Mouse (Mus musculus) erythroblast, adult 5-6 weeks (primary cell): ENCODE measurements around the gene Bnipl. TPM values are rescaled to one million over a fixed set of nuclear protein-coding genes. Genes with fewer than 3 reads are reported as not detected.

Experiments used
- ATAC-seq: replicated peaks from 2 replicates; pipeline ENCODE4 v1.8.0; 2016; ENCODE audit warnings: moderate number of reproducible peaks, mild to moderate bottlenecking, moderate TSS enrichment, inconsistent platforms; ENCODE audit not compliant: poor library complexity, low FRiP score, severe bottlenecking
- total RNA-seq, 2 experiments: library from RNA; stranded (forward) in 1 of 2; stranded (reverse) in 1 of 2; fragments of 150-400 nt in 1 of 2; fragments of 200-764, 138-1000 nt in 1 of 2; gene quantifications; 2 replicates each; pipeline versions ENCODE4 v1.2.3 to v1.2.4; 2015 to 2017; ENCODE audit warnings: low replicate concordance in 2 of 2

Bnipl gene
- total RNA-seq (2015; ENCODE audit: low replicate concordance) (not detected in 2 replicates), total RNA-seq (2017; ENCODE audit: low replicate concordance) (0.68 TPM in 1 of 2 replicates, not detected in the other)

DNA sequence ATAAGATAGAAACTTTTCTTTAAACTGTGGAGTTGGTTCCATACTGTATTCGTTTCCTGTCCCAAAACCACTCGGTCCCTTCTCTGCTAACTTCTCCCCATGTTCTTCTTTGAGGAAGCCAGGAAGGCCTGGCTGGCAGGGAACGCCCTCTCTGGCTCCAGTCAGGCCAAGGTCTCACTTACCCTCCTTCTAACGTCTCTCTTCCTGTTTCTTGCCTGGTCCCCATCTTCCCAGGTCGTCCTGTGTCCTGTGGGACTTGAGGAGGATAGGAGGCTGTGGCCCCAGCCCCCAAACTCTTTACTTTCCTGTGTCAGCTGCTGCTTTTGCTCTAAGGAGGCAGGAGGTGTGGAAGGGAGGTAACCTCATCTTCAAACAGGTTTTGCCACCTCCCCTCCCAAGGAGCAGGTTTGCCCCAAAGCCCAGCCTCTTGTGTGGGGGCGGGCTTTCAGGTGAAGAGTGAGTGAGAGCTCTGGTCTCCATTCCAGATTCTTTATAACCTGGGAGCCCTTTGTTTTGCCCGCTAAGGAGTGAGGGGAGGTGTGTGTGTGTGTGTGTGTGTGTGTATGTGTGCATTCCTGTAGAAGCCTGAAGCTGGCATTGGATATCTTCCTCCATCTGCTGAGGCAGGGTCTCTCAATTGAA is at the start of gene Bnipl:
Gene Bnipl, minus strand, starts transcription at position 411 of the 642 bp plus-strand sequence.
- ATAC-seq = no peak

DNA sequence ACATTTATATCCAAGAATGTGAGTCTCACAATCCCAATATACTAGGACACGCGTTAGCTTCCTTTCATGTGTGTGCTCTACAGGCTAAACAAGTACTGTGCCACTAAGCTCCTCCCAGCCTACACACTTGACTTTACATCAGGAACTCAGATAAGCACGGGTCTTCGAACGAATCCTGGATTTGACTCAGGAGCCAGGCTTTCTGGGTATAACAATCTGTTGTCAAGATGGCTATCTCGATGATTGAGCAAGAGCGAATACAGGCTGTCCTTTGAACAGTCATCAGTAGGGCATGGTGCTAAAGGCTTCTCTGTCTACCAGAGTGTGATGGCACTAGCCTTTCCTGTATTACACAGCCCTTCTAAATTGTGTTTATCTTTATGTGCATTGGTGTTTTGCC is 47.0 kb upstream of the Bnipl start:
- ATAC-seq = no peak

DNA sequence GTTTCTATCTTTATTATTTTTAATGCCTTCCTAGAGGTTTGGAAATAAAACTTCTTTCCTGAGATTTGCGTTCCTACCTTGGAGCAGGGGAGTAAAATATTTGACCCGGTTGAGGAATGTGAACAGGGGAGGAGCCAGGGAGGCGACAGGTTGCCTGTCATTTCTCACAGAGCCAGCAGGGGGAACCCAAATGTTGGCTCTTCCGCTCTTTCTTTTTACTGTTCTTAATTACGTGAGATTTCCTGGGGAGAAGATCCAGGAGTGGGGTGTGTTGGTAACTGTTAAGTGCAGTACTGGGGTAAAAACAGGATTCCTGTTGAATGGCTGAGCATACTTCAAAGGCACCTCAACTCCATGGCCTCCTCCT is 45.1 kb upstream of the Bnipl start:
- peak; percentile 87 for ATAC-seq

DNA sequence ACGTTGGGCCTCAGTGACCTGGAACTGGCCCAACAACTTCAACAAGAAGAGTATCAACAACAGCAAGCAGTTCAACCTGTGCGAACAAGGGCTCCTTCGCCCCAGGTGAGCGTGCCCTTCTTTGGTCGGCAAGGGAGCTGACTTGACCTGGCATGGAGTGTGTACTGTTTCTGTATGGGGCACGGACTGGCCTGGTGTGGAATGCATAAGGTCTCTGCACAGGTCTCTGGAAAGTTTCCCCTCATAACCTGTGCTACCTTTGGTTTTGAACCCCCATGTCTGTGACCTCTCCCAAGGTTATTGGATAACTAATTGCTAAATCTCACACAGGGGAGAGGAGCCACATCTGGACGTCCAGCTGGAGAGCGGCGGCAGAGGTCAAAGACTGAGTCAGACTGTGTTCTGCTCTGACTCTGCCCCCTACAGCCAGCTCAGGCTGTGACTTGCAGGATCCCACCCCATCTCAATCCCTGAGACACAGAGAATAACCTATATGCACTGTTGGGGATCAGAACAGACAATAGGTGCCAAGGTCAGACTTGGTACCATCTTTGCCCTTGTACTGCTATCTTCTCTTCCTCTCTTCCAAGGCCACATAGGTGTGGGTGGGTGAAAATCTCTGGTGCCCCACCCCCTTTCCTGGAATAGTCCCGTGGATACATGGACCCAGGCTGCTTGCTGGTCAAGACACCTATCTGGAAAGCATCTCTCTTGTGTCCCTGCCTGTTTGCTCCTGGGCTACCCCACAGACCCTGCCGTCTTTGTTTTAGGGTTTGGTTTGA is 44.5 kb upstream of the Bnipl start:
- no peak for ATAC-seq

DNA sequence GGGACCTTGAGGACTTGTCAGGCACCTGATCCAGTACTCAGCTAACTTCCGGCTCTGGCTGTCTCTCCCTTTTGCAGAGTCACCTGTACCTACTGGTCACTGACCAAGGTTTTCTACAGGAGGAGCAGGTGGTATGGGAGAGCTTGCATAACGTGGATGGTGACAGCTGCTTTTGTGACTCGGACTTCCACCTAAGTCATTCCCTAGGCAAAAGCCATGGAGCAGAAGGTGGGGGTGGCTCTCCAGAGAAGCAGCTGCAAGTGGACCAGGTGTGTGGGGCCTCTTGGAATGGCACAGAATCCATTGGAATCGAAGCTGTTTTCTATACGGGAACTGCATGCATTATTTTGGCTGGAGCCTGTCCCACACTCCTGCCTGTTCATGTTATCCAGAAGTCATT is 43.7 kb upstream of the Bnipl start:
- ATAC-seq = no peak

DNA sequence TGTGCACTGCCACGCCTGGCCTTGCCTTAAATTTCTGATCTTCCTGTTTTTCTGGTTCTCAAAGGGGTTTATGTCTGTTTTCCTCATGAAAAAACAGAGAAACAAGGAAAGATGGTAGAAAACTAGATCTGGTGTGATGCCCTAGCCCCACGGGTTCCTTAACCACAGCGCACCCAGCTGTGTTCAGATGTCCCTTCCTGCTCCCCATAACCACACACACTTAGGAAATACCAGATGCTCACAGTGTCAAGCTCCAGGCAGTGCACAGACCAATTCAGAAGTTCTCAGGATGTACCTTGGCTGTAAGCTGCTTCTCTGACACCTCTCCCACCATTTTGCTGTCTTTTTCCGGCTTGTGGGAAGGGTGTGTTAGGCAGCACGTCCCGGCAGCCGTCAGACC is 43.3 kb upstream of the Bnipl start:
- no peak for ATAC-seq

DNA sequence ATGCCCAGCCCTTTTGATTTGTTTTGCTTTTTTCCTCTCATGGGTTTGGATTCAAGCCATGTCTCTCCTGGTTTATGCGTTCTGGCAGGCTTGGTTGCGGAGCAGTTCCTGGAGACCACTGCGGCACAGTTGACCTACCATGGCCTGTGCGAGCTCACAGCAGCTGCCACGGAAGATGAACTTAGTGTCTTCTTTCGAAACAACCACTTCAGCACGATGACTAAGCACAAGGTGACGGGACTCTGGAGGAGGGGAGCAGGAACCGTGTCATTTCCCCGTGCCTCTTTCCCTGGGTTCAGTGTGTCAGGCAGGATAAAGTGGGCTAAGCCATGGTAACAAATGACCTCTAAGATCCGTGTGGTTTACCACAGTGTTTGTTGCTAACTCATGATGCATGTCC is 42.5 kb upstream of the Bnipl start:
- no peak for ATAC-seq

DNA sequence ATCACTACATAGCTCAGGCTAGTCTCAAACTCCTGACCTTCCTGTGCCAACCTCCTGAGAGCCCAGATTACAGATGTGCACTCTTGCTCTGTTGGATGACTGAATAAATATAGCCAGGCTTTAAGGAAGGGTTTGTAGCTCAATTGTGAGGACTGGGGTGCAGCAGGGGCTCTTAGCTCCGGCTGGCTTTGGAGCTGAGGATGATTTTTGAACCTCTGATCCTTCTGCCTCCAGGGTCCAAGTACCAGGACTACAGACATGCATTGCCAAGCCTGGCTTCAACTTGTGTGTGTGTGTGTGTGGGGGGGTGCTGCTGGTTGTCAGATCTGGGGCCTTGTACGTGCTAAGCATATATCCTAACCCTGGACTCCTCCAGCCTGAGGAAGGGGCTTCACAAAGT is 41.9 kb upstream of the Bnipl start:
- ATAC-seq = no peak

DNA sequence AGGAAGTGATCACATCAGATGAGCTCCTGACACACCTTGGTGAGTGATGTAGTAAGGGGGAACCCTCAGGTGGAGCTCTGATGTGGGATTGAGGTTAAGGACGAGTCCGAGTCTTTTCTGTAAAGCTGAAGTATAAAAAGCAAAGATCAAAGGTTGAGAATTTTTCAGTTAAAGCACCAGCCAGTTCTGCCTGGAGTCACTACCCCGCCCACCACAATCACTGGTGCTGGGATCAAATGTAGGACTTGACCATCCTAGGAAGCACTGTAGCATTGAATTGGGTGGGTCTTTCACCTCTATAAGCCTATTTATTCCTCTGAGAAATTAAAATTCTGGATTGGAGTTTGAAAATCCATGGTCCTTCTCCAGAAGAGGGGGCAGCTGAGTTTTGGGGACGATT is 40.0 kb upstream of the Bnipl start:
- no peak for ATAC-seq

DNA sequence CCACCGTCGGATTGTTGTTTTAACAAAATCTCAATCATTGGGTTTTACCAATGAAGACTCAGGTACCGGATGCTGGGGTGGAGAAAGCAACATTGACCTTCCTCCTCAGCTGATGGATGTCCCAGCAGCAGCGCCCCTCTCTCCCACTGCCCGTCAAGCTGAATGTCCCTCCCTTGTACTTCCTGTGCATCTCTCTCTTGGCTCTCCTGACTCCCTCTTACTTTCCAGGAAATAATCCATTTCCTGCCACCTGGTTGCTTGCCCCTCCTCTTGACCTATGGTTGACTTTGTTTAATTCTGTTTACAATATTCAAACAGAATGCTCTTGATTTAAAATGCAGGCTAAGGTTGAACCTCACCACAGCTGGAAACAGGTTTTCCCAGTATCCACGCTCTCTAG is 39.2 kb upstream of the Bnipl start:
- ATAC-seq = no peak

DNA sequence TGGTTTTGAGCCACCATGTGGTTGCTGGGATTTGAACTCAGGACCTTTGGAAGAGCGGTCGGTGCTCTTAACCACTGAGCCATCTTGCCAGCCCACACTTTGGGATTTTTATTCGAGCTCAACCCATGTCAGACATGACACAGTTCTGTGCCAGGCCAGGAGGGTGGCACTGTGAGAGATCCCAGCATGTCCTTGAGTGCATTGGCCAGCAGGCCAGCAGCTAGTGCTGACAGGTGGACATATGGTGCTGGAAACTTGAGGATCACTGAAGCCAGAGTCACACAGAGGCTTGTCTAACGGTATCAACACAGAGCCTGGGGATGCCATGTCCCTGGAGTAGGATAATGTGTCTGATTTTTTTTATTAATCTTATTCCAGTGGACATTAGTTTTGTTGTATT is 38.4 kb upstream of the Bnipl start:
- ATAC-seq = no peak

DNA sequence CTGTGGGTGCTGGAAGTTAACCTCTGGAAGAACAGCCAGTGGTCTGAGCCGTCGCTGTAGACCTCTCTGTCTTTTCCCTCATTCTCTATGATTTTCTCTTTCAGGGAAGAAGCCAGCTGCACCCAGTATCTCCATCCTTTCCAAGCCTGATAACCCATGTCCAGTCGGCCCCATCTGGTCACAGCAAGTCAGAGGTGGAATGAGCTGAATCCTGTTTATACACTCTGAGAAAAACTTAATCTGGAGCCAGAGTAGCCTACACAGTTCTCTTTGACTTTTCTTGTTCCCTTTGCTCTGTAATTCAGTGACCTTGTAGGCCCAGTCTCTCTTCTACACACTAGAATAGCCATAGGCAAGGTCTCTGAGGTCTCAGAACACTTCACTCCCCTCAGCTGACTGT is 36.5 kb upstream of the Bnipl start:
- ATAC-seq = no peak

DNA sequence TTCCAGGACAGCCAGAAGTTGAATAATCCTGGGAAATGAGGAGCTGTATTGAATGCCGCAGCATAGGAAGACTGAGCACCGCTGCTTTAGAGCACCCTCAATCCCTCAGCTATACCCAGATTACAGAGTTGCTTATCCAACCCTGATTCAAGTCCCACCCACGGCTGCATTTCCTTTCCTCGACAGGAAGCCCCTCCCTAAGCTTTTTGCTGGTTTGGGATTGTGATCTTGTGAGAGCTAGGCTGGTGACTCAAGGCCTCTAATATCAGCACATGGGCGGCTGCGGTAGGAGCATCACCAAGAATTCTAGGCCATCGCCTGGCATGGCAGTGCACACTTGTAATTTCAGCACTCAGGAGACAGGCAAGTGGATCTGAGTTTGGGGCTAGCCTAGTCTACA is 35.5 kb upstream of the Bnipl start:
- no peak for ATAC-seq

DNA sequence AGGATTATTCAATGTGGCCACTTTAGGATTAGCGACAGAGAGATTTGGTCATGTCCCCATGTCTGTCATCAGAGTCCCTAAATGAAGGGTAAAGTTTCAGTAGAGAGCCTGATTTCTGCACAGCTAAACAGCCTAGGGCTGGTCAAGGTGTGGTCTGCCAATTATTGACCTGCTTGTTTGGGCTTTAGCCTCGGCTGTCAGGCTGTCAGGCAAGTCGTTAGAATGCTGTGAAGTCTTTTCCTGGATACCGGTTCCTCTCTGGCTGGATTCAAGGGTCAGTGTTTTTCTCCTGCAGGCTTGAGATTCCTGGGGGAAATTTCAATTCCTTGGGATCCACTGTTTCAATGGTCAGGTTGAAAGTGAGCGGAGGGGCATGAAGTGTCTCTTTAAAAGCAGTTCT is 35.0 kb upstream of the Bnipl start:
- ATAC-seq = no peak

DNA sequence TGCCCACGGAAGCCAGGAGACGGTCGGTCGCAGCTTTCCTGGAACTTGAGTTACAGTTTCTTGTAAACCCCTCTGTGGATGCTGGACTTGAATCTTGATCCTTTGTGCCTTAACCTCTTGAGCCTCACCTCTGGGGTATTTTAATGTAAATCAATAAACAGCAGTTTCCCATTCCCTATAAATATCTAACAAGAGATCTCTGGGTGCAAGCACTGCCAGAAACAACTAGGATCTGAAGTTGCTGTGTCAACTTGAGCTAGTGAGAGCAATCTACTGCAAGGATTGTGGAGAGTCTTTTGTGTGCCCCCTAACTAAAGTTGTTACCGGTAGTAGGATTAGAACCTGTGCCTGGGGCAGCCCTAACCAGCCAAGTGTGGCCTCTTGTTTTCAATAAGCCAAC is 34.4 kb upstream of the Bnipl start:
- ATAC-seq = no peak

DNA sequence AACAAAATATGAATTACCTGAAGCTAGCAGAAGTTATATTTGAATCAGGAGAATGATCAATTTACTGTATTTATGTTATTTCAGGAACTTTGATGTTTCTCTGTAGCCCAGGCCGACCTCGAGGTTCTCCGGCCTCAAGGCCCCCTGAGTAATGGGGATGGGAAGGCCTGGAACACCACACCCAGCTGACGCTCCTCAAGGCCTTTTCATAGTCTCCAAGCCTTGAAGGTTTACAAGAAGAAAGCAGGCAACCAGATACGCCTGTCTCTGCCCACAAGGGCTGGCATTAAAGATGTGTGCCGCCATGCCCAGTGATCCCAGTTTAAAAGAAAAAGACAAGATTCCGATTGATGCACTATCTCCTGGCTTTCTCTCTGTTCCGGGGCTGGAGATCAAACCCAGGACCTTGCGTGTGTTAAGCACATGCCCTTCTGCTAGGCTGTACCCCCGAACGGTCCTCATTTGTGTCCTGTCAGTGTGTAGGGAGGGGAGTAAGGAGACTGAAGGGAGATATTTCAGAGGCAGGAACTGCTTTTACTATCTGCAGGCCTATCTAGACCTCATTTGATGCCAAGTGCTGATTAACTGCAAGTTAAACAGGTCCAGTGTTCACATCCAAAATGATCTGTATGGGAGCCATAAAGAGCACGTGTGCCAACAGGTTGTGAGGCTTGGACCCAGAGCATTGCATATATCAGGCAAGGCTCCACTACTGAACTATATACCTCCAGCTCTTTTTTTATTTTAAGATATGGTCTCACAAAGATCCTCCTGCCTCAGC is 33.7 kb upstream of the Bnipl start:
- ATAC-seq = no peak

DNA sequence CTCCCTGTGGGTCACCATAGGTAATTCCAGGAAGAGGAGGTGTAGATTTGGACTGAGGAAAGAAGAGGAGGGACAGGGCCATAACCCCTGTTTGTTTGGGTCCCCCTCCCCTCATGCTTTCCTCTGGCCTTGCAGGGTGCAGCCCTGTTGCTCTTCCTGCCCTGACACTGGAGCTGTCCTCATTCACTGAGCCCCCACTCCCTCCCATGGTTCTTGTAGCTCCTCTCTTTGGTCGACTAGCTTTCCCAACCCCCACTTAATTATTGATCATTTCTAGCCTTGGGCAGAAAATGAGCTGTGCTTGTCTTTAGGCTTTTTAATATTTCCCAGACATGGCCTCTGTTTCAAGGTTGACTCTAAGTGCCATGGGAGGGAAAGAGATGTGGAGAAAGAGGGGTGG is 33.1 kb upstream of the Bnipl start:
- no peak for ATAC-seq

DNA sequence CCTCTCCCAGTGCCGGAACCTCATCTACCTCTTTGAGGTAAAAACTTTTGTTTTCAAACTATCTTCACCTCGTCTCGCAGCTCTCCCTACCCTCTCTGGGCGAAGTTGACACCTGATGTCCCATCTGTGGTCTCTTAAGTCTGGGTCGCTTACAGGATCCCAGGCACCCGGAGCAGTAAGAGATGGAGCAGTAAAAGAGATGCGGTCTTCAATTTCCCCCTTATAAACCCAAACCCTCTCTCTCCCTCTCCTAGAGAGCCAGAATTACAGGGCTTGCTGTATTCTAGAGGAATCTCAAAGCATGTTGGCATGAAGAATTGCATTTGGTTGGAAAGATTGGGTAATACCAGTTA is 32.6 kb upstream of the Bnipl start:
- ATAC-seq = no peak

DNA sequence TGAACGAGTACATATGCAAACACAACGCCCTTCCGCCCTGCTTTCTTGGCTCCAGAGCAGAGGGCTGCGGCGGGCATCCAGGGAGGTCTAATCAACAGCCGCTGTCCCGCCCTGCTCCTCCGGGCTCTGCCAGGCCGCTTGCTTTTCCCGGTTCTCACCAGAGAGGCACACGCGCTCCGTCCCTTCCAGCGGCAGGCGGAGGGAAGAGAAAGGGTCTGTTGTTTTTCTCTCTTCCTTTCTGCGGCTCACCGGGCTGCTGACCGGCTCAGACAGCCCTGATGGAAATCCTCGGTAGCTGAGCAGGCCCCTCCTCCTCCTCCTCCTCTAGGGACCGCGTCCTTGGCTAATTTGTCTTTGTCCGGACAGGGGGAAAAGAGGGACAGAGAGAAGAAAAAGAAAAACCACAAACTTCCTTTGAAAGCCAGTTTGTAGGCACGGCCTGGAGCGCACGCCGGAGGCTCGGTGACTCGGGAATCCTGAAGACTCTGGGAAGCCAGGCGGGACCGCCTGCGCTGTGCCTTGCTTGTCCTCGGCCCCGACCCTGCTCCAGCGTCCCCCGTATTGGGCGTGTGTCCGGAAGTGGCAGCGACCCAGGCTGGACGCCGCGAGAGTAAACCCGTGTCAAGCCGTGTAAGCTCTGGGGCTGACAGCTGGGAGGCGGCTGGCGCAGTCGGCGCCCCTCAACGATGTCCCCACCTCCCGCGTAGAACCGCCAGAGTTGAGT is 32.0 kb upstream of the Bnipl start:
- ATAC-seq = peak; percentile 65

DNA sequence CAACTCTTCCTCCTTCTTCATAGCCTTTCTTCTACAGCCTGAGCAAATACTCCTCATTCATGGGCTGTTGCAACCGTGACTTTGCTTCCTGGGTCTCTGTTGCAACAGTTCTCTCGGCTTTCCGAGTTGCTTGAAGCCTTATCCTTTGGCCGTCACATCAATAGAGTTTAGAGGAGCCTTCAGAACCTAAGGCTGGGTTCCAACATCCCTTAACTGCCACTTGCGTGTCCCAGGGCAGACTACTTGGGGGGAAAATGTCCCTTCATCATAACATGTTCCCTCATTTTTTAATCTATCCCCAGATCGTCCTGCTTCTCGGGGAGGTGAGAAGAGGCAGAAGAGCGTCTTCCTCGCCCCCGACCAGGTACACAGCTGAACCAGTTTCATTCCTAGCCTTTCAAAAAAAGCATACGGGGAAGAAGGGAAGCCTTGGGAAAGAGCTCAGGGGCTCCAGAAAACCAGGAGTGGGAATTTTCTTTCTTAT is 31.4 kb upstream of the Bnipl start:
- ATAC-seq = peak; percentile 47
